Mouse (Mus musculus) layer of hippocampus, postnatal 14 days (tissue): ENCODE measurements around the gene Atl2. TPM values are rescaled to one million over a fixed set of nuclear protein-coding genes. Genes with fewer than 3 reads are reported as not detected.

Source experiments
- DNase-seq, 2 experiments: peaks; one replicate each; pipeline ENCODE4 v3.0.0; 2021 to 2022; ENCODE audit warnings: low spot score in 2 of 2, mixed read lengths in 1 of 2
- long read RNA-seq, 2 experiments: library from polyadenylated mRNA; stranded (forward); transcript quantifications; one replicate each; pipeline ENCODE4 v2.0.0; 2021
- total RNA-seq, 2 experiments: library from RNA; stranded (reverse); gene quantifications; 2 replicates each; pipeline ENCODE4 v1.2.3; 2021

The Atl2 gene
- 10 to 100 TPM; 51.4 to 59.3 TPM for total RNA-seq
- long read RNA-seq, experiment 1, transcript Atl2-201 (13 exons, 3,618 nt) = major isoform, 19 of 51 reads
- long read RNA-seq, experiment 1, partial matches to known transcripts = 3 of 51 reads
- long read RNA-seq, experiment 1, other reads (novel, unspliced or antisense) = 28 of 51 reads
- long read RNA-seq, experiment 2, transcript Atl2-201 (13 exons, 3,618 nt) = major isoform, 21 of 51 reads
- long read RNA-seq, experiment 2, partial matches to known transcripts = 0 of 51 reads
- long read RNA-seq, experiment 2, other reads (novel, unspliced or antisense) = 28 of 51 reads

DNA sequence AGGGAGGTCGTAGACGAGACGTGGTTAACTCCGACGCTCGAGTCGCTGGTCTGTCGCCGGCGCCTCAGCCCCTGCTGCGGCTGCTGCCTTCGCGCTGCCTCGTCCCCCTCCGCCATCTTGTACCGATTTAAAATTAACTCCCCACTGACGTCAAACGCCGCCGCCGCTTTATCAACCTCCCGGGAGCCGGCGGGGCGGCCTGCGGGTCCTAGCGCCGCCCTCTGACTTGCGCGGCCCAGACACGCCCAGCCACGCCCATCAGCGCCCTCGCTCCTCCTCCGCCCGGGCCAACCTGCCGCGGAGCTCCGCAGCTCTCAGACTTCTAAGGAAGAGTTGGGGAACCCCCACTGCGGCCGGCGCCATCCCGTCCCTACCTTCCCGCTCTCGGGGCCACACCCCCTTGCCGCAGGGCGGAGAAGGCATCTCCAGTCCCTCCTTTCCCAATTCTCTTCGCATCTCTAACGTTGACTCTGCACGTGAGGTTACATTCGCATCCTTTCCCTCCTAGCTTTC lies at the start of gene Atl2:
Atl2 (minus strand) TSS at position 213 of the 513 bp plus-strand sequence.
- DNase-seq = peak; percentile 90 to 94

DNA sequence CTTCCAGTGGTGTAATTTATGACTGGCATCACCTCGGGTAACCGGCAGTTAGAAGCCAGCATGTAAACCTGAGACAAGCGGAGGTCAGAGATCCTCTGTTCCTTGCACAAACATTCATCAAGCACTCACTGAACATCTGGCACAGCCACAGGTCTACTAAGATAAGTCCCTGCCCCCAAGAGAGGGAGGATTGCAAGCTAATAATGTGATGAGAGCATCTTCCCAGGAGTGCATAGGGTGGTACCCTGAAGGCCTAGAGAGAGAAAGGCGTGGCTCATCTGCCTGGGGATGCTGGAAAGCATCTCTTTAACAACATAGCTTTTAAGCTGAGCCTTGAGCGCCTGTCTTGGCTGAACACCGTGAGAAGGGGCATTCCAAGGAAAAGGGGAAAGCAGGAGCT lies 48.9 kb upstream of the Atl2 start:
- DNase-seq = no peak

DNA sequence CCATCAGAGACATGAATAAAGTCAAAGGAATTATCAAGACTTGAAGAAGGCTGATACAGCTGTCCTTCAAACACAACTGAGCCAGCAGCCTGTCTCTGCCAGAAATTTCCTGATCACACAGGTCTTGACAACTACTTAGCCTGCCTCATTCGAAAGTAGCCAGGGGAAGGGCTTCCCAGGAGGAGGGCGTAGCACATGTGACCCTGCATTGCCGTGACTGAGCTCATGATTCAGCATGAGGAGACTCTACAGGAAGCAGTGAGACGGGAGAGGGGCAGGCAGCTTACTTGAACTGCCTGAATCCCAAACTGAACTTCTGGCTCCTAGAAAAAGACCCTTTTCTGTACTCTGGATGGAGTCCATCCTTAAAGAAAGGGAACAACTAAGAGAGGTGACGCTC lies 46.5 kb upstream of the Atl2 start:
- no peak for DNase-seq

DNA sequence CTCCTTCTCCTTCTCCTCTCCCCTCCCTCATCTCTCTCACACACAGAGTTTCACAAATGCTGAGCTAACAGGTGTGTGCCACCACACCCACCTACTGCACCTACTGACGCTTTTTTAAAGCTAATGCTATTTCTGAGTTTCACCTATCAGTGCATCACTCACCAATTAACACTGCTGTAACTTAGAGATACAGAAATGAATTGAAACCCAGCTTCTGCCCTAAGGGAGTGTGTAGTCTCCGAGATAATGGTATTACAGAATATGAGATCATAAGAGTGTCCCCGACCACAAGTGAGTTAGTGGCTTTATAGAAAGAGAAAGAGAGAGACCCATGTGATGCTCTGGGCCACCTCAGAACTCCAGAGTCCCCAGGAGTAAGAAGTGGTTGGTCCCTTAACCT lies 43.2 kb upstream of the Atl2 start:
- DNase-seq = no peak

DNA sequence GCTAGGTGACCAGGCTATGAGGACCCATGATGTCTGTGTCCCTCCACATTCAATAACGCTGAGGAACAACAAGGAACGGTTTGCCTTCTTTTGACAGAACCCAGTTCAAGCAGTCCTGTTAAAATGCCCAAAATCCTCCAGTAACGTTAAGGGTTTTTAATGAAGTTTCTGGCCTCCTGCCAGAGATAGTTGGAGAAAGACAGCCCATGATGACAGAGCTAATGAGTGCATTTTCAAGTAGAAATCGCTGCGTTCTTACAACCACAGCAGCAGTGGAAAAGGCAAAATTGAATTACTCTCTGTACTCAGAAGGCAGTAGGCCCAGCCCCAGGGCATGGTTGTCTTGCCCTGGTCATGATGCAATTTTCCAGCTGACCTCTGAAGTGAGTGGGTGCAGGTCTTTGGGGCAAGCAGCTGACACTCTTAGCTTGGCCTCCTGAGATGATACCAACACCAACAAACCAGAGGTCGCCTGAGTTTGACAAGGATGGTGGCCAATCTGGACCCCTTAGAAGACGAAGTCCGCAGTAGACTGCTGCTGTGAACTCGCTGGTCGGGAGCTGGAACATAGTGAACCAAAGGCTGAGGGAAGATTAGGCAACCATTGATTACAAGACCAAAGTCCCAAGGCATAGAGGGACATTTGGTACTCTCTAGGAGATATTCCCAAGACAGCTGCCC lies 42.1 kb upstream of the Atl2 start:
- DNase-seq = no peak

DNA sequence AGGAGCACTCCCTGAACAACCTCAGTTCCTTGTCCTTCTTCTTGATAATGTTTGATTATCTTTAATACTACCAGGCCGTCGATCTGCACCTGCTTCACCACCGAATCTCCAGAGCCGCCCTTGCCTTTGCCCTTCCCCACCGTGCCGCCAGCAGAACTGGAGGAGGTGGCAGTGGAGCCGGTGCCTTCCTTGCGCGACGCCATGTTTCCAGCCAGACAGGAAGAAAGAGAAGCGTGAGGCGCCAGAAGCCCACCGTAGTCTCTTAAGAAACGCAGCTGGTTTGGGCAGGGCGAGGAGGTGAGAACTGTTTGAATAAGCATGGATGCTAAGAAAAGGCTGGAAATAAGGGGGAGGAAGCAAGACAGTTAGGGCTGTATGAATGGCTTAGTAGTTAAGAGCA lies 38.4 kb upstream of the Atl2 start:
- DNase-seq = no peak

DNA sequence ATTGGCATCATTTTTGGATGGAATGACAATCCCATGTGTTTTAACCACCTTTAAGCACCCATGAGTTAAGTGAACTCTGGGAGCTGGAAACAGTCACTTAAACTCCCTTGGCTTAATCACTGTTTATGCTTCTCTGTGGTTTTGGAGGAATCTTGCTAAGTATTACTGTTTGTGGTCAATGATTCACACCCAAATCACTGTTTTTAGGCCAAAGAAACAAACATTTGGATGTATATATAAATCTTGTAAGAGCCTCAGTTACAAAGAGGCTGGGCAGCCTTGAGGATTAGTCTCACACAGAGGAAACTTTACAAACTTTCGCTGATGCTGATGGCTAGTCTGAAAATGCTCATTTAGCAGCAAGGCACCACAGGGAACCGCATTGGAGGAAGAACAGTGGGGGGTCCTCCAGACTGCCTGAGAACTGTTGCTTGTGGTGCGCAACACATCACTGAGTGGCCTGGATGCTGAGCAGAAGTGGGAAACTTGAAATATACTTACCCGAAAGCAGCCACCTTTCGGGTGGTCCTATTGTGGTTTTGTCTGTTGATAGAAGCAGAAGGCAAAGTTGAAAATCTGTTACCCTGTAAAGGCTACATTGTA lies 36.9 kb upstream of the Atl2 start:
- no peak for DNase-seq

DNA sequence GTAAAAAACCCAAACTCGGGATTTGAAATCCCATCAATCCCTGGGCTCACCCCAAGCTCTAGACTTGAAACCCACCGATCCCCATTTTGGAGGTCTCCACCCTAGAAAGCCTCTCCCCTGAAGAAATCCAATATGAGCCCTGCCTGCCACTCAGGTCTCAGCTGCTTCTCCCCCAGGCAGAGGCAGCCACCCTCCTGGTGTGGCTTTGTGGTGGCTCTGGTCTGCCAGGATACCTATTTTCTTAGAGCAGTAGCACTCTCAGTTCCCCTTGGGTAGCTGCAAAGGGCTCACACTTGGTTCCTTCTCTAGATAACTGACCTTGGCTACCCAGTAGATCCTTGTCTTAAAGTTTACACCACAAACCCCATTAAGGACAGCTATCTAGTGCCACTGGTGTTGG lies 31.2 kb upstream of the Atl2 start:
- DNase-seq = no peak

DNA sequence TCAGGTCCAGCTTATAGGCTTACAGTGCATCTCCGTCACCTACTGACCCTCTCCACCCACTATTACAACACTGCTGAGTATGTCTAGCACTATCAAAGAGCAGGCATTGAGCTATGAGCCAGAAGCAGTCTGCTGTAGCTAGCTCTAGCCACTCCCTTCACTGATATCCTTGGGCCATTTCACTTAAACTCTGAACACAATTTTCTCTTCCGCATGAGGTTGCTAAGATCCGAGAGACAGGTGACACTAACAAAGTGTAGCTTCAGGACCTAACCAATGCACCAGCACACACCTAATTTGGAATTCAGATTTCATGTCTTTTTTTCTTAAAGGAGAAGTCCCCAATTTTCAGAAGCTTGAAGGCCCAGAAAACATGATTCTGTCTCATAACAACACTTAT lies 30.6 kb upstream of the Atl2 start:
- DNase-seq = no peak

DNA sequence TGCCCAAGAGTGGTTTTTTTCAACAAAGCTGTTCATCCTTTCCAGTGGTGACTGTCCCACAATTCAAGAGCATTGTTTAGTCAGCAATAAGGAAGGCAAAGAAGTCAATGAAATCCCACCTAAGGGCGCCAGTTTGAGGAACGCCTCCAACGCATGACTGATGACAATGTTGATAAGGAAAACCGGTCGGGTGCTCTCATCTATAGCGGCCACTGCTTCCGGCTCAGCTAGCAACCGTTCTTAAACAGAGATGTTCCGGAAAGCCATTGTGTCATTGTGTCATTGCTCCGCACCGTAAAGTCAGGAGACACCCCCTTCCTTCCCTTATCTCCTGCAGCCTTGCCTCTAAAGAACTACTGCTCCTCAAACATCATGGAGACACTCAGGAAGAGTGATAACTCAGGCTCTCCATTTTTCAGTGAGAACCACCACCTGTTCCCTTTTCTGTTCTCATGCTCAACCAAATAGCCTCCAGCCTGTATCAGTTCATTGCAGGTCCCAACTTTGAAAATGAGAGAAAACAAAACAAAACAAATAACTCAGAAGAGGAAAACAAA lies 30.0 kb upstream of the Atl2 start:
- no peak for DNase-seq

DNA sequence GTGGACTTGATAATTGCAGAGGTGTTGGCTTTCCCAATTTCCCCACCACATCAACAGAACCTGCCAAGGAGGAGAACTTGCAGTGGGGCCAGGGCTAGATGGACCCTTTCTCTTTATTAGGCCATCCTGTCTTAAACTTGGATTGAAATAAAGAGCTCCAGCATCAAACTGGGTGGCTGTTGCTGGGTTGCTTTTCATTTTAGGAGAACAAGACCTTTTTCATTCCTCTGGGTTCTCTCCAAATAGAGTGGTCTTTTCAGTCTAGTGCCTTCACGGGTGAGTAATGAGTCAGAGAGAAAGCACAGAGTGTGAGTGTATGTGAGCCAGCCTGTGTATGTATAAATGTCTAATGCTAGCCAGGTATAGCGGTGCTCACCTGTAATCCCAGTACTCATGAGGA lies 24.4 kb upstream of the Atl2 start:
- DNase-seq = peak in 1 of 2 experiments; percentile 63

DNA sequence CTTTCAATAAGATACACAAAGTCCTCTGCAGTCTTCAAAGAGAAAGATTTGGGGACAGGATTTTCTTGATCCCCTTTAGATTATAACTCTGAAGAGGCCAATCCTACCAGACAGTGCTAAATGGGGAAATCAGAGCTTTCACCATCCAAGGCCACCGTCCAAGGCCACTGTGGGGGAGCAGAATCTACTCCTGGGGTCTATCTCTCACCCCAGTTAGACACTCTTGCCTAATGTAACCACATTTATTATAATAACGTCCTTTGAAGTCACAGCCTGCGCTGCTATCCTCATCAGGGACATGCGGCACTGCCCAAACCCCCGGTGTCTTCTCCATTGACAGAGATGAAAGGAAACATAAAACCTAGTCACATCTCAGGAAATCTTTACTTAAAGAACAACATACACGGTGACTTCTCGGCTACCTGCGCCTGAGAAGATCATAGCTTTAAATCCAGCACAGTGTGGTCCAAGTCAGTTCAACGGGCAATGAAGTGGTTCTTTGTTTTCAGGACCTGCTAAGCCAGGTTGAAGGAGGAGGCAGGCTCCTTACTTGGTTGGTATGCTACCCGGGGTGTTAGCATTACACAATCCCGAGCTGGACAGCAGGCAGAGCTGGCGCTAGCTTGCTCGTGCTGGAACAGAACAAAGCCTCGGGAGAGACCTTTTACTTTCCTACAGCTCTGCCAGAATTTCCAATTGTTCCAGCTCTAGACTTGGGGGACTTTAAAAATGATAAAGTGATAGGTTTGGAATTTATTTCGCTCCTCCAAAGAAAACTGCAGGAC lies 23.8 kb upstream of the Atl2 start:
- DNase-seq = peak; percentile 20 to 47

DNA sequence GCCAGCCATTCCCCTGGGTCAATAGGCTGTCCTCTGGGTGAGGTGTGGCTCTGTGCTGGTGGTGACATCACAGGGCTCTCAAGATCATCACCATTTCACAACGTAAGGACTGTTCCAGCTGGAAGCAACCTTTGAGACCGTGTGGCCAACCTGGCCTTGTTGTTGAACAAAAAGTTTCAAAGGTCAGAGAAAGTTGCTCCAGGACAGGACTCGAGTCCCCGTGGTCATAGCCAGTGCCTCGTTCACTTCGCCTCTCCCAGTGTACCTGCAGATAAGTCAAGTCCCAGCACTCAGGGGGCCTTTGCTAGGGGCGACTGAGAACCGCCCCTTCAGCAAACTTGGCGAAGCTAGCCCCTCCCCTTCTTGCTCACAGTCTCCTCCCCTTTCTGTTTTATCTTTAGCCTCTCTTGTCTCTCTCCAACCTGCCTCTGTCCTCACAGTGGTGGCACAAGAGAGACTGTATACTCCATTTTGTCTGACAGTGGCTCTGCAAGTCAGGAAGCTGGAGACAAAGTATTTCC lies 22.6 kb upstream of the Atl2 start:
- no peak for DNase-seq

DNA sequence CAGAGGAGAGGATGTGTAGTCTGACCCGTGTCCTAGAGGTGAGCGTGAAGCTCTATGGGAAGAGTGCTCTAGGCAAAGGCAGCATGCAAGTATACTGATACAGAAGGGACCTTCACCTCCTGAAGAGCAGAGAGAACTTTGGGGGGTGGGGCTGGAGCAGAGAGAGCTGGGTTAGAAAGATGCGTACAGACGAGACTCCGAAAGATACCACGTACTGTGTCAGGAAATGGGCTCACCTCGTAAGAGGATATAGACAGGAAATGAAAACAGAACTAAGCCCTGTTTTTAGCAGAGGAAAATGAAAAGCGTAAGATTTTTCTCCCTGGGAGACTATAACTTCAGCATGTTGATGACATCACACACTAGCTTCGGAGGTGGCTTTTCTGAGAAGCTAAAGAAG lies 21.1 kb upstream of the Atl2 start:
- no peak for DNase-seq

DNA sequence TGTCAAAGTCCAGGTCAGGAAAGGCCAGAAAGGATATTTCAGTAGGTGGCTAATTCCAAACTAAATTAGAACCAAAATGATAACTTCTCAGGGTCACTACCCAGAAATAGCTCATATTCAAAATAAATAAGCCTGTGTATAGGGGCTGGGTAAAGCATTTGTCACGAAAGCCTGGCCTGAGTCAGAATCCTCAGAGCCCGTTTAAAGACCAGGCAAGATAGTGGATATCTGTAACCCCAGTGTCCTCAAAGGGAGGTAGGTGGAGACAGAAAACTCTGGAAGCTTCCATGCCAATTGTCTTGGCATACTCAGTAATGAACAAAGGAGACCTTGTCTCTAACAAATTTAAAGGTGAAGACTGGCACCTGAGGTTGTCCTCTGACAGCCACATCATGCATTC lies 16.3 kb upstream of the Atl2 start:
- no peak for DNase-seq

DNA sequence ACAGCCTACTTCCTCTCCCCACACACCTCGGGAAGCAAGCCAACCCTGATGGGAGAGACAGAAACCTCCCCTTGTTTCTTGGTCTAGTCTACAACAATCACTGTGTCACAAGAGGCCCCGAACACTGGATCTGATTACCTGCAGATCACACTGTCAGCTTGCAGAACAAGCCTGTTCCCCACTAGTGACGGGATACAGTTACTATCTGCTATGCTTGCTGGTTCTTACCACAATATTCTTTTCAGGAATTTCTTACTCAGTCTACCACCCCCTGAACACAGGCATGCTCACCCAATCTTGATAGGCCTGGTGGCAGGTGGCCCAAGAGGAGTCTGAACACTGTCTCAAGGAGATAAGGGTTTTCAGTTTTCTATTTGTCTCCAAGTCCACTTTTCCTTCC lies 15.8 kb upstream of the Atl2 start:
- no peak for DNase-seq

DNA sequence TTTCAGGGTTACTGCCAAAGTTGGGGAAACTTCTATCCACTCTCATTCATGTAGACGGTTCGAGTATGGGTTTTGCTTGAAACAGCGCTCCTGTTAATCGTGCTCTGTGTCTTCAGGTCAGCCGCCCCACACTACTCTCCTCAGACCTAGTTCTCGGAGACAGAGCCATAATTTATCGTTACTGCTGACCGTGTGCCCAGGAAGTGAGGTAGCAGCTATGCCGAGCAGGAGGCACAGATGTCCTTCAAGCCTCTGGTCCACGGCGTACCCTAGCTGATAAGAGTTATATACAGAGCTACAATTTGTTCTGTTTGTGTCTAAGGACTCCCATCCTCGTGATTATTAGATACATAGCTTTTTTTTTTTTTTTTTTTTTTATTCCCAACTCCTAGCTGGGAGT lies 13.6 kb upstream of the Atl2 start:
- DNase-seq = no peak

DNA sequence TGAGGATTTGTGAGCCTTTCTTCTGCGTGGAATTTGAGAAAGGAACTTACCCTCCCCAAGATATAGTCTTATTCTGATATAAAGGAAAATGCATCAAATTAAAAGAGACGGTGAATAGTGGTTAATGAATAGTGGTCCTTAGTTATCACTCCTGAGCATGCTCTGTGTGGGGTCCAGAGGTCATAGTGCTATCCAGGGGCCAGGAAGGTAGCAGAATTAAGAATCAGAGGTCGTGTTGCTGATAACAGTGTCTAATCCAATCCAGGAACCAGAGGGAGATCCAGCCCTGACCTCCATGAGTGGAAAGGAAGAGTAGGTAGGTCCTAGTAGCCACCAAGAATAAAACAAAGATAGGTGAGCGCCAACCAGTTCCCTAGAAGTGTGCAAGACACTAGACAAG lies 11.8 kb upstream of the Atl2 start:
- no peak for DNase-seq

DNA sequence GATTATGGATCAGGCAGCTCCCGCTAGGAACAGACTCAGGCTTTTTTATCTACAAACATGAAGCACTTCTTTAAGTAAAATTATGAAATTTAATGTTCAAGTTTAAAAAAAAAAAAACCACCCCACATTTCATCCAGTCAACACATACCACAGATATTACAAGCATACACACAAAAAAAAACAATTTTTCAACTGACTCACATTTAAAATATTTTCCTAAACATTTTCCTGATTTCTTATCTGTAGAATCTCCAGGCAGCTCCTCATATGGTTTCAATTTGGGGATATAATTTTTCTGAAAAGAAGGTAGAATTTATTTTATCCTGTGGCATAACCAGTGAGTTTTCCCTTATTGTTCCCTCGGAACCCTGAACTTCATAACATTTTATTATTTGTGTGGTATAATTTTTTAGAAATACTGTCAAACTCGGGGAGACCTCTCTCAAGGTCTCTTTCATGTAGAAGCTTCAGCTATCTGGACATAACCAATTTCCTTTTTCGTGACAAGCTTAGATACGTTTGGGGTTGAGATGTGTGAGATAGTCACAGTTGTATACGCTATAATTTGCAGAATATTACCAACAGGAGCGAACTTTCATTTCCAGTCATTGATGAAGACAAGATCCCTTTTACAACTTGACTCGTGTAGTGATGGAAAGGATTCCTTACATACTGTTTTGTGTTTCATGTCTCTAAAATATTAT lies 11.0 kb upstream of the Atl2 start:
- no peak for DNase-seq

DNA sequence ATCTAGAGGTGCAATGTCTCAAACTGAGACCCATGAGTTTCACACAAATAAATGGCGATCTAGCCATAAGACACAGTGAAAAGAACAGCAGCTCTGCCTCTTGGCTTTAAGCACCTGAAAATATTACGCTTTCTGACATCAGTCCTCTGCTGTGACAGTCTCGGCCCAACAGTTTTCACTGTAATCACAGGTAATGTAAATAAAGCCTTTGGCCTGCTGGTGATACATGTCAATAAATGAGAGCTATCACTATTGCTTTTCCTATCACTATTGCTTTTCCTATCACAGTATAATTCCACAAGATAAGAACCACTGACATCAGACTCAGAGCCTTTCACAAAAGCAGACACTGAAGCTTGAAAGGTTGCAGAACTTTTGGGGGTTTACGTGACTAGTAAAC lies 8.7 kb upstream of the Atl2 start:
- no peak for DNase-seq

DNA sequence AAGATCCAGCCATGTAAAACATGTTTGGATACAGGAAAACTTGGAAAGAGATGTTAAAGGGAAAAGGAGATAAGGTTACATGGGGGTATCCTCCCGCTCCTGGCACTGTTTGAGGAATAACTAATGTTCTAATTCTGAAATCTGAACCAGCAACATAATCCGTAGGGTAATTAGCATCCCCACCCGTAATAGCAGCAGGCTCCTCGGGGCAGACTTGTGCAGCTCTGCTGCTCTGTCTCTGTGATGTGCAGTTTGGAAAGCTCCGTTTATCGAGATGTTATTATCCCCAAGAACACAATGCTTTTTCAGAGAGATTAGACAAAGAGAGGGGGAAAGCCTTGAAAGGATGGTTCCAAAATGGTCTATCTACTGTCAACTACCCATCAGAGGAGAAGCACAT lies 5.3 kb upstream of the Atl2 start:
- DNase-seq = no peak
